Mouse (Mus musculus) frontal cortex, postnatal 10 days (tissue): Measurements from ENCODE around the gene Ppm1n.

Experiments used
- DNase-seq, 2 experiments: peaks; one replicate each; pipeline ENCODE4 v3.0.0; 2022; ENCODE audit warnings: low spot score in 2 of 2, mixed read lengths in 1 of 2

Ppm1n gene

GRCm38 (mm10) chr7:19247511-19247910 lies 32.4 kb downstream of the Ppm1n start:
- no peak for DNase-seq

GRCm38 (mm10) chr7:19246855-19247254 lies 33.0 kb downstream of the Ppm1n start:
- DNase-seq = no peak

GRCm38 (mm10) chr7:19245083-19245482 lies 34.8 kb downstream of the Ppm1n start:
- DNase-seq = no peak

GRCm38 (mm10) chr7:19243858-19244257 lies 36.0 kb downstream of the Ppm1n start:
- DNase-seq = no peak

GRCm38 (mm10) chr7:19242005-19242404 lies 37.9 kb downstream of the Ppm1n start:
- DNase-seq = no peak

- no peak for DNase-seq
Observed at GRCm38 (mm10) chr7:19240905-19241463, 38.9 kb downstream of the Ppm1n start.

- DNase-seq = no peak
Observed at GRCm38 (mm10) chr7:19239986-19240385, 39.9 kb downstream of the Ppm1n start.

GRCm38 (mm10) chr7:19239423-19239822 lies 40.4 kb downstream of the Ppm1n start:
- DNase-seq = peak; percentile 76 to 85

GRCm38 (mm10) chr7:19238344-19238743 lies 41.5 kb downstream of the Ppm1n start:
- DNase-seq = no peak

GRCm38 (mm10) chr7:19236411-19236810 lies 43.5 kb downstream of the Ppm1n start:
- no peak for DNase-seq

- no peak for DNase-seq
Observed at GRCm38 (mm10) chr7:19235092-19235671, 44.7 kb downstream of the Ppm1n start.

GRCm38 (mm10) chr7:19234652-19235051 lies 45.2 kb downstream of the Ppm1n start:
- no peak for DNase-seq

- DNase-seq = no peak
Observed at GRCm38 (mm10) chr7:19231849-19232248, 48.0 kb downstream of the Ppm1n start.

- no peak for DNase-seq
Observed at GRCm38 (mm10) chr7:19230899-19231298, 49.0 kb downstream of the Ppm1n start.

GRCm38 (mm10) chr7:19230041-19230580 lies 49.8 kb downstream of the Ppm1n start:
- no peak for DNase-seq

- no peak for DNase-seq
Observed at GRCm38 (mm10) chr7:19229404-19229803, 50.5 kb downstream of the Ppm1n start.

GRCm38 (mm10) chr7:19228793-19229148 lies 51.1 kb downstream of the Ppm1n start:
- DNase-seq = no peak

- peak; percentile 99 to 100 for DNase-seq
Observed at GRCm38 (mm10) chr7:19227883-19228792, 51.7 kb downstream of the Ppm1n start, which contains the start of gene Opa3. Opa3 (plus strand) TSS chr7:19228334.

- DNase-seq = peak; percentile 49 to 62
Observed at GRCm38 (mm10) chr7:19226817-19227797, 52.8 kb downstream of the Ppm1n start.
